Mouse (Mus musculus): ENCODE measurements at regions not wholly inside any gene's neighbourhood (a gene's known extent, or its start where the extent isn't known, plus 50 kb on each side); places are given as distances from the start of the nearest gene placed in this dataset.

GRCm38 (mm10) chr1:177597036-177597435 is 132.6 kb upstream of the 1700016C15Rik start:
- no peak overlapping the region for H3K4me2 ChIP-seq (ENCODE audit: low read depth, low read length, severe bottlenecking)
- no peak overlapping the region for H3K4me3 ChIP-seq (ENCODE audit: low read depth, low read length)
- H3K27me3 ChIP-seq (ENCODE audit: control insufficient read depth, insufficient read depth, low read length), result no peaks in the 10 kb centered on the region
- no peaks in the 10 kb centered on the region for H3K4me1 ChIP-seq (replicated peaks; ENCODE audit: control insufficient read depth, insufficient read depth, low read length)
- WGBS, result 86% methylated on average over 4 of the region's 4 CpGs
- ATAC-seq (replicated peaks; ENCODE audit: low FRiP score) (no peak), DNase-seq (ENCODE audit: low spot score) (no peak)
- H3K9me3 ChIP-seq (ENCODE audit: control insufficient read depth, low read length), result no peaks in the 10 kb centered on the region
- H3K27ac ChIP-seq (ENCODE audit: low read depth, low read length), result no peak overlapping the region
- no peaks in the 10 kb centered on the region for H3K36me3 ChIP-seq (ENCODE audit: control insufficient read depth, insufficient read depth, low read length)
- no peak overlapping the region for H3K9ac ChIP-seq (ENCODE audit: low read length)

GRCm38 (mm10) chr1:177605353-177605969 is 124.2 kb upstream of the 1700016C15Rik start:
- H3K4me3 ChIP-seq (ENCODE audit: low read depth, low read length), result no peak overlapping the region
- no peaks in the 10 kb centered on the region for H3K36me3 ChIP-seq (ENCODE audit: control insufficient read depth, insufficient read depth, low read length)
- H3K4me1 ChIP-seq (replicated peaks; ENCODE audit: control insufficient read depth, insufficient read depth, low read length), result no peaks in the 10 kb centered on the region
- no peak overlapping the region for H3K27ac ChIP-seq (ENCODE audit: low read depth, low read length)
- 39% methylated on average over 6 of the region's 6 CpGs for WGBS
- H3K9me3 ChIP-seq (ENCODE audit: control insufficient read depth, low read length), result no peaks in the 10 kb centered on the region
- no peak overlapping the region for H3K4me2 ChIP-seq (ENCODE audit: low read depth, low read length, severe bottlenecking)
- ATAC-seq (replicated peaks; ENCODE audit: low FRiP score) (peak; percentile 57; the same call in 1 of the 2 replicates), DNase-seq (ENCODE audit: low spot score) (no peak)
- H3K27me3 ChIP-seq (ENCODE audit: control insufficient read depth, insufficient read depth, low read length), result no peaks in the 10 kb centered on the region
- H3K9ac ChIP-seq (ENCODE audit: low read length), result no peak overlapping the region

- 64% methylated on average over 2 of the region's 2 CpGs for WGBS
- Histone ChIP-seq H3K4me3 (ENCODE audit: low read depth, low read length) (no peak overlapping the region), H3K9me3 (ENCODE audit: control insufficient read depth, low read length) (no peaks in the 10 kb centered on the region), H3K4me1 (replicated peaks; ENCODE audit: control insufficient read depth, insufficient read depth, low read length) (no peaks in the 10 kb centered on the region), H3K4me2 (ENCODE audit: low read depth, low read length, severe bottlenecking) (no peak overlapping the region), H3K27me3 (ENCODE audit: control insufficient read depth, insufficient read depth, low read length) (no peaks in the 10 kb centered on the region), H3K9ac (ENCODE audit: low read length) (no peak overlapping the region), H3K36me3 (ENCODE audit: control insufficient read depth, insufficient read depth, low read length) (no peaks in the 10 kb centered on the region), H3K27ac (ENCODE audit: low read depth, low read length) (no peak overlapping the region)
- ATAC-seq (replicated peaks; ENCODE audit: low FRiP score) (no peak), DNase-seq (ENCODE audit: low spot score) (no peak)
These were observed 122.0 kb upstream of the 1700016C15Rik start for GRCm38 (mm10) chr1:177607565-177607964.

GRCm38 (mm10) chr1:177608551-177609020 is 121.0 kb upstream of the 1700016C15Rik start:
- DNase-seq (ENCODE audit: low spot score) (no peak), ATAC-seq (replicated peaks; ENCODE audit: low FRiP score) (no peak)
- Histone ChIP-seq H3K4me2 (ENCODE audit: low read depth, low read length, severe bottlenecking) (no peak overlapping the region), H3K9ac (ENCODE audit: low read length) (no peak overlapping the region), H3K4me3 (ENCODE audit: low read depth, low read length) (no peak overlapping the region), H3K9me3 (ENCODE audit: control insufficient read depth, low read length) (no peaks in the 10 kb centered on the region), H3K4me1 (replicated peaks; ENCODE audit: control insufficient read depth, insufficient read depth, low read length) (no peaks in the 10 kb centered on the region), H3K36me3 (ENCODE audit: control insufficient read depth, insufficient read depth, low read length) (no peaks in the 10 kb centered on the region), H3K27ac (ENCODE audit: low read depth, low read length) (no peak overlapping the region), H3K27me3 (ENCODE audit: control insufficient read depth, insufficient read depth, low read length) (no peaks in the 10 kb centered on the region)
- 88% methylated on average over 18 of the region's 18 CpGs for WGBS

- WGBS, result 87% methylated on average over 2 of the region's 2 CpGs
- no peak overlapping the region for H3K4me3 ChIP-seq (ENCODE audit: low read depth, low read length)
- no peak overlapping the region for H3K27ac ChIP-seq (ENCODE audit: low read depth, low read length)
- ATAC-seq (replicated peaks; ENCODE audit: low FRiP score) (no peak), DNase-seq (ENCODE audit: low spot score) (no peak)
- no peak overlapping the region for H3K4me2 ChIP-seq (ENCODE audit: low read depth, low read length, severe bottlenecking)
- no peaks in the 10 kb centered on the region for H3K9me3 ChIP-seq (ENCODE audit: control insufficient read depth, low read length)
- no peaks in the 10 kb centered on the region for H3K36me3 ChIP-seq (ENCODE audit: control insufficient read depth, insufficient read depth, low read length)
- no peaks in the 10 kb centered on the region for H3K4me1 ChIP-seq (replicated peaks; ENCODE audit: control insufficient read depth, insufficient read depth, low read length)
- H3K27me3 ChIP-seq (ENCODE audit: control insufficient read depth, insufficient read depth, low read length), result no peaks in the 10 kb centered on the region
- H3K9ac ChIP-seq (ENCODE audit: low read length), result no peak overlapping the region
These were observed 120.4 kb upstream of the 1700016C15Rik start for GRCm38 (mm10) chr1:177609226-177609625.

GRCm38 (mm10) chr1:177609683-177610082 is 119.9 kb upstream of the 1700016C15Rik start:
- DNase-seq (ENCODE audit: low spot score), result no peak
- Histone ChIP-seq H3K4me1 (replicated peaks; ENCODE audit: control insufficient read depth, insufficient read depth, low read length) (no peaks in the 10 kb centered on the region), H3K9me3 (ENCODE audit: control insufficient read depth, low read length) (no peaks in the 10 kb centered on the region), H3K36me3 (ENCODE audit: control insufficient read depth, insufficient read depth, low read length) (no peaks in the 10 kb centered on the region), H3K27me3 (ENCODE audit: control insufficient read depth, insufficient read depth, low read length) (no peaks in the 10 kb centered on the region), H3K9ac (ENCODE audit: low read length) (no peak overlapping the region), H3K4me2 (ENCODE audit: low read depth, low read length, severe bottlenecking) (no peak overlapping the region), H3K4me3 (ENCODE audit: low read depth, low read length) (no peak overlapping the region), H3K27ac (ENCODE audit: low read depth, low read length) (no peak overlapping the region)
- no peak for ATAC-seq (replicated peaks; ENCODE audit: low FRiP score)
- WGBS, result 78% methylated on average over 5 of the region's 5 CpGs

- Histone ChIP-seq H3K4me1 (replicated peaks; ENCODE audit: control insufficient read depth, insufficient read depth, low read length) (no peaks in the 10 kb centered on the region), H3K4me3 (ENCODE audit: low read depth, low read length) (no peak overlapping the region), H3K36me3 (ENCODE audit: control insufficient read depth, insufficient read depth, low read length) (no peaks in the 10 kb centered on the region), H3K27me3 (ENCODE audit: control insufficient read depth, insufficient read depth, low read length) (no peaks in the 10 kb centered on the region), H3K4me2 (ENCODE audit: low read depth, low read length, severe bottlenecking) (no peak overlapping the region), H3K9me3 (ENCODE audit: control insufficient read depth, low read length) (no peaks in the 10 kb centered on the region), H3K27ac (ENCODE audit: low read depth, low read length) (no peak overlapping the region), H3K9ac (ENCODE audit: low read length) (no peak overlapping the region)
- WGBS, result 68% methylated on average over 2 of the region's 2 CpGs
- no peak for DNase-seq (ENCODE audit: low spot score)
- ATAC-seq (replicated peaks; ENCODE audit: low FRiP score), result no peak
These were observed 119.5 kb upstream of the 1700016C15Rik start for GRCm38 (mm10) chr1:177610156-177610555.

GRCm38 (mm10) chr1:177612546-177612945 is 117.1 kb upstream of the 1700016C15Rik start:
- DNase-seq (ENCODE audit: low spot score) (no peak), ATAC-seq (replicated peaks; ENCODE audit: low FRiP score) (no peak)
- Histone ChIP-seq H3K36me3 (ENCODE audit: control insufficient read depth, insufficient read depth, low read length) (no peaks in the 10 kb centered on the region), H3K4me1 (replicated peaks; ENCODE audit: control insufficient read depth, insufficient read depth, low read length) (no peaks in the 10 kb centered on the region), H3K4me2 (ENCODE audit: low read depth, low read length, severe bottlenecking) (no peak overlapping the region), H3K27me3 (ENCODE audit: control insufficient read depth, insufficient read depth, low read length) (no peaks in the 10 kb centered on the region), H3K9me3 (ENCODE audit: control insufficient read depth, low read length) (no peaks in the 10 kb centered on the region), H3K27ac (ENCODE audit: low read depth, low read length) (no peak overlapping the region), H3K4me3 (ENCODE audit: low read depth, low read length) (no peak overlapping the region), H3K9ac (ENCODE audit: low read length) (no peak overlapping the region)
- whole genome bisulfite sequencing, result 58% methylated on average over 7 of the region's 7 CpGs

GRCm38 (mm10) chr1:177615609-177616008 is 114.0 kb upstream of the 1700016C15Rik start:
- Histone ChIP-seq H3K27ac (ENCODE audit: low read depth, low read length) (no peak overlapping the region), H3K4me1 (replicated peaks; ENCODE audit: control insufficient read depth, insufficient read depth, low read length) (no peaks in the 10 kb centered on the region), H3K9ac (ENCODE audit: low read length) (no peak overlapping the region), H3K4me2 (ENCODE audit: low read depth, low read length, severe bottlenecking) (no peak overlapping the region), H3K27me3 (ENCODE audit: control insufficient read depth, insufficient read depth, low read length) (no peaks in the 10 kb centered on the region), H3K36me3 (ENCODE audit: control insufficient read depth, insufficient read depth, low read length) (no peaks in the 10 kb centered on the region), H3K9me3 (ENCODE audit: control insufficient read depth, low read length) (no peaks in the 10 kb centered on the region), H3K4me3 (ENCODE audit: low read depth, low read length) (no peak overlapping the region)
- 95% methylated on average over 9 of the region's 9 CpGs for WGBS
- DNase-seq (ENCODE audit: low spot score) (no peak), ATAC-seq (replicated peaks; ENCODE audit: low FRiP score) (no peak)

All from forebrain, embryonic 11.5 days (tissue).